In genomic region chr3:129218371-129218921, GRCm38 (mm10) we compare ENCODE assay signal across 9 mouse cellular contexts. TPM values are rescaled to one million over a fixed set of nuclear protein-coding genes. Genes with fewer than 3 reads are reported as not detected.
DNase-seq lines count a peak whose midpoint lies in the region; ATAC-seq and TF ChIP-seq lines count a peak whose summit lies in the region.
"Had no signal": no experiment of that assay in that cellular context is flagged by ENCODE, and none has a peak within 500 bp of the region (broad histone marks: within the 10 kb centered on the region; RNA-seq: fewer than 3 reads in every experiment).

No protein-coding gene starts in this region.

- no peak overlapping the region for H3K9ac ChIP-seq in hindbrain, embryonic 12.5 days
- H3K9ac ChIP-seq in hindbrain, embryonic 13.5 days, result no peak overlapping the region
- no peak overlapping the region for H3K9ac ChIP-seq in hindbrain, embryonic 14.5 days
- H3K9ac ChIP-seq: liver, embryonic 14.5 days had no signal

- H3K79me2 ChIP-seq in myocyte (ENCODE audit: control insufficient read depth, insufficient read depth), result peaks cover 23% of the 10 kb centered on the region

- no peak for ATAC-seq in hindbrain, embryonic 12.5 days (ENCODE audit: low FRiP score)
- no peak for ATAC-seq in hindbrain, embryonic 13.5 days (ENCODE audit: low FRiP score)
- no peak for ATAC-seq in hindbrain, embryonic 14.5 days (ENCODE audit: low FRiP score)

- DNase-seq in embryo, embryonic 10 days (ENCODE audit: low spot score), result peak; percentile 73
- DNase-seq in hindbrain, embryonic 14.5 days (ENCODE audit: low spot score), result peak; percentile 28
- no peak for DNase-seq in thymus, postnatal 14 days
- DNase-seq in adrenal gland, postnatal 36 days, result no peak
- DNase-seq: cerebellum, adult 8-10 months had no signal

- no peaks in the 10 kb centered on the region for H3K9me3 ChIP-seq in hindbrain, embryonic 12.5 days (replicated peaks)
- no peaks in the 10 kb centered on the region for H3K9me3 ChIP-seq in hindbrain, embryonic 13.5 days
- H3K9me3 ChIP-seq in hindbrain, embryonic 14.5 days (ENCODE audit: control insufficient read depth, low read length), result no peaks in the 10 kb centered on the region

- TF ChIP-seq POLR2A in myocyte (IDR thresholded peaks at IDR 0.05; ENCODE audit: insufficient read length, low read depth), result peak; percentile 10

- no peak overlapping the region for H3ac ChIP-seq in myocyte (ENCODE audit: control insufficient read depth, insufficient read length)

- peaks cover 89% of the 10 kb centered on the region for H3K27me3 ChIP-seq in hindbrain, embryonic 12.5 days
- peaks cover 92% of the 10 kb centered on the region for H3K27me3 ChIP-seq in hindbrain, embryonic 13.5 days
- H3K27me3 ChIP-seq in hindbrain, embryonic 14.5 days (ENCODE audit: control insufficient read depth, insufficient read depth, low read length), result peaks cover 91% of the 10 kb centered on the region
- H3K27me3 ChIP-seq in myocyte (ENCODE audit: control insufficient read depth, insufficient read depth, insufficient read length), result no peaks in the 10 kb centered on the region

- 0 out of 2 replicates have a peak overlapping the region, but pooled peaks have one; percentile 8 for H3K4me3 ChIP-seq in hindbrain, embryonic 12.5 days
- H3K4me3 ChIP-seq in hindbrain, embryonic 13.5 days, result no peak overlapping the region
- H3K4me3 ChIP-seq in hindbrain, embryonic 14.5 days (replicated peaks; ENCODE audit: low read length), result no peak overlapping the region
- peak overlapping the region; percentile 82 for H3K4me3 ChIP-seq in myocyte

- H3K4me1 ChIP-seq in hindbrain, embryonic 12.5 days, result peaks cover 20% of the 10 kb centered on the region
- H3K4me1 ChIP-seq in hindbrain, embryonic 13.5 days (replicated peaks), result peaks cover 15% of the 10 kb centered on the region
- H3K4me1 ChIP-seq in hindbrain, embryonic 14.5 days (replicated peaks; ENCODE audit: control insufficient read depth, insufficient read depth, low read length), result no peaks in the 10 kb centered on the region

- 1% methylated on average over 41 of the region's 41 CpGs for WGBS in hindbrain, embryonic 12.5 days
- under 1% methylated on average over 41 of the region's 41 CpGs for WGBS in hindbrain, embryonic 13.5 days
- under 1% methylated on average over 41 of the region's 41 CpGs for WGBS in hindbrain, embryonic 14.5 days

- H3K4me2 ChIP-seq in hindbrain, embryonic 12.5 days (replicated peaks), result no peak overlapping the region
- H3K4me2 ChIP-seq in hindbrain, embryonic 13.5 days, result no peak overlapping the region
- H3K4me2 ChIP-seq in hindbrain, embryonic 14.5 days (replicated peaks), result no peak overlapping the region
- H3K4me2 ChIP-seq in myocyte (ENCODE audit: low read depth), result peak overlapping the region; percentile 96

- no peaks in the 10 kb centered on the region for H3K36me3 ChIP-seq in hindbrain, embryonic 12.5 days
- no peaks in the 10 kb centered on the region for H3K36me3 ChIP-seq in hindbrain, embryonic 13.5 days
- H3K36me3 ChIP-seq in hindbrain, embryonic 14.5 days (replicated peaks; ENCODE audit: control insufficient read depth, insufficient read depth), result no peaks in the 10 kb centered on the region
- no peaks in the 10 kb centered on the region for H3K36me3 ChIP-seq in myocyte (ENCODE audit: control insufficient read depth, insufficient read depth)

- H3K27ac ChIP-seq in hindbrain, embryonic 12.5 days, result no peak overlapping the region
- H3K27ac ChIP-seq in hindbrain, embryonic 13.5 days, result no peak overlapping the region
- no peak overlapping the region for H3K27ac ChIP-seq in hindbrain, embryonic 14.5 days
- H3K27ac ChIP-seq: liver, embryonic 14.5 days had no signal

TF ChIP-seq in myocyte, 11 proteins besides CTCF, POLR2A, EP300 and RAD21:
- TF ChIP-seq REST (IDR thresholded peaks at IDR 0.05; ENCODE audit: insufficient read depth, insufficient read length) (no peak), POLR2AphosphoS2 (IDR thresholded peaks at IDR 0.05; ENCODE audit: insufficient read length, low read depth) (peak; percentile 11)
TF ChIP-seq in myocyte: peak in this region for 1.

RNA-seq across cellular contexts. Expression of gene Pitx2, which starts 18.8 kb away (rescaled TPM):
- polyA plus RNA-seq in hindbrain, embryonic 12.5 days (2016; fragmentation: Nextera tagmentation; extraction: Ambion mirVana), result 6.5 and 8.3 TPM in 2 replicates
- 2.1 and 2.6 TPM in 2 replicates for polyA plus RNA-seq in hindbrain, embryonic 13.5 days (2015; fragmentation: Nextera tagmentation; extraction: Ambion mirVana)
- 1.3 and 2.0 TPM in 2 replicates for polyA plus RNA-seq in hindbrain, embryonic 14.5 days (2014; fragmentation: Nextera tagmentation; extraction: Ambion mirVana)
- polyA plus RNA-seq in myocyte (2012; fragmentation: generic; extraction: Trizol), result 35.6 TPM
- total RNA-seq in adrenal gland, postnatal 36 days (2021), result not detected

Comparison
In these comparisons a context has a peak if more than half of its experiments do, and no peak if none do; other contexts are left out.
1. H3K4me3 ChIP-seq: peak in hindbrain, embryonic 12.5 days (single experiment) and myocyte (single experiment); none in hindbrain, embryonic 13.5 days (single experiment) and hindbrain, embryonic 14.5 days (single experiment).
2. DNase-seq: peak in embryo, embryonic 10 days (single experiment) and hindbrain, embryonic 14.5 days (single experiment); none in thymus, postnatal 14 days (single experiment) and adrenal gland, postnatal 36 days (0 of 2).